8 mouse cellular contexts compared by ENCODE assay signal in the genomic region with DNA sequence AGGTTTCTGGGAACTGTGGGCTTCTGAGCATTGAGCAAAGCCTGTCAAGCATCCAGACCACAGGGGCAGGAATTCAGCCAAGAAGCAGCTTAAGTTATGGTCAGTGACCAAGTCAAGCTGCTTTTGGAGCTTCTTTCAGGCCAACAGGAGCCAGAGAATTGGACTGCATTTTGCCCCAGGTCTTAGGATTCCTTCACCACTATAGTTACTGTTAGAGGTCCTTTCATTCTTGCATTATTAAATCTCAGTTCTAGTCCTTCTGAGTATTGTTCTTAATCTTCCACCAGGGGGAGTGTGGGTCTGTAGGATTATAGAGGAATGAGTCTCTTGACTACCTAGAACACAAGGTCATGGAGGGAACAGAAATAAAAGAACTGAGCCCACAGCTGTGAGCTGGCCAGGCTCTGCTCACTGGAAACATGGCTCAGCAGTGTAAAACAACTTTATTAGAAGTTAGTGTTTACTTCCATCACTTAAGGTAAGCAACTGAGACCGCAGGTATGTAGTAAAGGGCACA. TPM values are rescaled to one million over a fixed set of nuclear protein-coding genes. Genes with fewer than 3 reads are reported as not detected.
A peak's percentile ranks its signal among the peaks of the same experiment; 100 is the strongest.
DNase-seq lines count a peak whose midpoint lies in the region; ATAC-seq and TF ChIP-seq lines count a peak whose summit lies in the region.

No protein-coding gene starts in this region.

- no peak overlapping the region for H3K9ac ChIP-seq in kidney, postnatal 0 days (ENCODE audit: low read depth, low read length)

- H3K4me3 ChIP-seq in kidney, postnatal 0 days (replicated peaks; ENCODE audit: low read depth, low read length): no peak overlapping the region
- H3K4me3 ChIP-seq in limb, embryonic 10.5 days: no peak overlapping the region

- no peak overlapping the region for H3K4me2 ChIP-seq in kidney, postnatal 0 days (ENCODE audit: low read length)

- H3K36me3 ChIP-seq in kidney, postnatal 0 days (ENCODE audit: insufficient read depth, low read length): peaks cover 77% of the 10 kb centered on the region
- peaks cover 99% of the 10 kb centered on the region for H3K36me3 ChIP-seq in limb, embryonic 10.5 days

- no peaks in the 10 kb centered on the region for H3K4me1 ChIP-seq in kidney, postnatal 0 days (replicated peaks; ENCODE audit: insufficient read depth, low read length)
- no peaks in the 10 kb centered on the region for H3K4me1 ChIP-seq in limb, embryonic 10.5 days

- no peak; the same call in 1 of the 2 replicates for ATAC-seq in kidney, postnatal 0 days (replicated peaks; ENCODE audit: low FRiP score, low read depth)

- DNase-seq in cerebellum, postnatal 14 days: peak; percentile 75 to 79
- DNase-seq in cerebellum, postnatal 36 days: no peak
- peak; percentile 69 for DNase-seq in kidney, postnatal 0 days (ENCODE audit: low spot score)
- no peak for DNase-seq in kidney, postnatal 14 days
- peak; percentile 63 for DNase-seq in R1 (ENCODE audit: low read depth, low spot score)
- DNase-seq in lung, postnatal 36 days: peak; percentile 63
- DNase-seq in right cerebral cortex, postnatal 25 days: no peak
- DNase-seq in limb, embryonic 10.5 days (ENCODE audit: low spot score): no peak

- H3K27ac ChIP-seq in kidney, postnatal 0 days: no peak overlapping the region
- no peak overlapping the region for H3K27ac ChIP-seq in limb, embryonic 10.5 days

- H3K27me3 ChIP-seq in kidney, postnatal 0 days (ENCODE audit: insufficient read depth, low read length): no peaks in the 10 kb centered on the region
- H3K27me3 ChIP-seq in limb, embryonic 10.5 days (ENCODE audit: low read depth, poor library complexity, severe bottlenecking): no peaks in the 10 kb centered on the region

- peak; percentile 69 for TF ChIP-seq CTCF in kidney, postnatal 0 days (IDR thresholded peaks at IDR 0.05; ENCODE audit: low read depth)

- no peaks in the 10 kb centered on the region for H3K9me3 ChIP-seq in kidney, postnatal 0 days (replicated peaks; ENCODE audit: low read length)
- H3K9me3 ChIP-seq in limb, embryonic 10.5 days (replicated peaks): no peaks in the 10 kb centered on the region

- WGBS in kidney, postnatal 0 days: 90% methylated on average over 1 of the region's 1 CpGs
- WGBS in limb, embryonic 10.5 days: 96% methylated on average over 1 of the region's 1 CpGs

RNA-seq across cellular contexts. Expression of a gene that starts 10.5 kb away (rescaled TPM):
- polyA plus RNA-seq in kidney, postnatal 0 days (2015; fragmentation: Nextera tagmentation; extraction: Ambion mirVana): 173 and 191 TPM in 2 replicates
- 179 TPM in 2 replicates for polyA plus RNA-seq in limb, embryonic 10.5 days (2016; fragmentation: Nextera tagmentation; extraction: Ambion mirVana)

RNA-seq across cellular contexts. Expression of a gene that starts 10.6 kb away (rescaled TPM):
- 56.0 and 58.9 TPM in 2 replicates for polyA plus RNA-seq in kidney, postnatal 0 days (2015; fragmentation: Nextera tagmentation; extraction: Ambion mirVana)
- 73.7 and 85.5 TPM in 2 replicates for polyA plus RNA-seq in limb, embryonic 10.5 days (2016; fragmentation: Nextera tagmentation; extraction: Ambion mirVana)

RNA-seq across cellular contexts. Expression of a gene that starts 13.6 kb away (rescaled TPM):
- polyA plus RNA-seq in kidney, postnatal 0 days (2015; fragmentation: Nextera tagmentation; extraction: Ambion mirVana): 59.8 and 66.5 TPM in 2 replicates
- polyA plus RNA-seq in limb, embryonic 10.5 days (2016; fragmentation: Nextera tagmentation; extraction: Ambion mirVana): 92.4 and 94.1 TPM in 2 replicates

RNA-seq across cellular contexts. Expression of a gene that starts 13.6 kb away (rescaled TPM):
- 185 and 187 TPM in 2 replicates for polyA plus RNA-seq in kidney, postnatal 0 days (2015; fragmentation: Nextera tagmentation; extraction: Ambion mirVana)
- polyA plus RNA-seq in limb, embryonic 10.5 days (2016; fragmentation: Nextera tagmentation; extraction: Ambion mirVana): 85.7 and 97.9 TPM in 2 replicates

RNA-seq across cellular contexts. Expression of a gene that starts 19.3 kb away (rescaled TPM):
- not detected in 2 replicates for polyA plus RNA-seq in kidney, postnatal 0 days (2015; fragmentation: Nextera tagmentation; extraction: Ambion mirVana)
- not detected in 2 replicates for polyA plus RNA-seq in limb, embryonic 10.5 days (2016; fragmentation: Nextera tagmentation; extraction: Ambion mirVana)

Comparison
In these comparisons a context has a peak if more than half of its experiments do, and no peak if none do; other contexts are left out.
1. DNase-seq: peak in cerebellum, postnatal 14 days (2 of 2), kidney, postnatal 0 days (single experiment), R1 (single experiment) and lung, postnatal 36 days (single experiment); none in cerebellum, postnatal 36 days (0 of 2), kidney, postnatal 14 days (single experiment), right cerebral cortex, postnatal 25 days (single experiment) and limb, embryonic 10.5 days (single experiment).